Mouse (Mus musculus): ENCODE results near the gene Ak2. TPM values are rescaled to one million over a fixed set of nuclear protein-coding genes. Genes with fewer than 3 reads are reported as not detected.
A peak's percentile ranks its signal among the peaks of the same experiment; 100 is the strongest.

Ak2 gene
- polyA plus RNA-seq, 1 experiment from 2014 or later, result 64.7 TPM

DNA sequence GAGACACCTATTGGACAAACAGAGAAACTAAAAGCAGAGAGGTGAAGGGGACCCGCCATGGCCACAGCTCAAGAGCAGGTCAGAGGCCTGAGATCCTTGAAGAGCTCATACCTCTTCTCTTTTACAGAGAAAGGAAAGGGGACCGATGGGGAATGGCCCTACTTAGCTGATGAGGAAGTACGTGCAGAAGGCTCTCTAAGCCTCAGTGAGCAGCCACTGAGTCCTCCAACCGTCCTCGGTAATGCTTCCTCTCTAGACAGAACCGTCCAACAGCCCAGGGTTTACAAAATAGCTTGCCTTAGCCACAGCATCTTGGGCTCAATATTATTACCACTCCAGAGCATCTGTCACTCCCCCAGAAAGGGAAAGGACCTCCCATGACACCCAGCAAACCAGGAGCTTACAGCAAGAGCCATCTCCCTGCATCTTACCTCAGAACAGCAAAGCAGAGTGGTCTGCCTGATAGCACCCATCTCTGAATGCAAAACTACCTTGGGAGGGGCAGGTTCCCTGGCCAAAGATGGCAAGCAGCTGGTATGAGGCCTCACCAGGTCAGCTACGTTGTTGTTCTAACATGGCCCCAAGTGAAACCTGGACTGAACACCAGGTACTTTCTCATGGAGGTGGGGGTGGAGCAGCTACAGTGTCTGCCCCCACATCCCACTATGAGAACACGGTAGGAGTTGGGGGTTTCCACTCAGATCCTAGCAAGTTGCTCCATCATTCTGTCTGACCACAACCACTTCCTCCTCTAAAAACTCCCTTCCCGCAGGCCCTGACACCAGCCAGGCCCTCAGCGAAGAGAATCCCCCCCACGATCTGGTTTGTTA, 40.6 kb downstream of the Ak2 start:
- Histone ChIP-seq H3K36me3 (ENCODE audit: inconsistent target) (no peaks in the 10 kb centered on the region), H3K79me2 (ENCODE audit: inconsistent target) (no peaks in the 10 kb centered on the region), H3K27ac (peak overlapping the region; percentile 92), H3K4me3 (ENCODE audit: inconsistent target) (no peak overlapping the region)
- 4% methylated on average over 11 of the region's 11 CpGs for WGBS (ENCODE audit: missing documents)

DNA sequence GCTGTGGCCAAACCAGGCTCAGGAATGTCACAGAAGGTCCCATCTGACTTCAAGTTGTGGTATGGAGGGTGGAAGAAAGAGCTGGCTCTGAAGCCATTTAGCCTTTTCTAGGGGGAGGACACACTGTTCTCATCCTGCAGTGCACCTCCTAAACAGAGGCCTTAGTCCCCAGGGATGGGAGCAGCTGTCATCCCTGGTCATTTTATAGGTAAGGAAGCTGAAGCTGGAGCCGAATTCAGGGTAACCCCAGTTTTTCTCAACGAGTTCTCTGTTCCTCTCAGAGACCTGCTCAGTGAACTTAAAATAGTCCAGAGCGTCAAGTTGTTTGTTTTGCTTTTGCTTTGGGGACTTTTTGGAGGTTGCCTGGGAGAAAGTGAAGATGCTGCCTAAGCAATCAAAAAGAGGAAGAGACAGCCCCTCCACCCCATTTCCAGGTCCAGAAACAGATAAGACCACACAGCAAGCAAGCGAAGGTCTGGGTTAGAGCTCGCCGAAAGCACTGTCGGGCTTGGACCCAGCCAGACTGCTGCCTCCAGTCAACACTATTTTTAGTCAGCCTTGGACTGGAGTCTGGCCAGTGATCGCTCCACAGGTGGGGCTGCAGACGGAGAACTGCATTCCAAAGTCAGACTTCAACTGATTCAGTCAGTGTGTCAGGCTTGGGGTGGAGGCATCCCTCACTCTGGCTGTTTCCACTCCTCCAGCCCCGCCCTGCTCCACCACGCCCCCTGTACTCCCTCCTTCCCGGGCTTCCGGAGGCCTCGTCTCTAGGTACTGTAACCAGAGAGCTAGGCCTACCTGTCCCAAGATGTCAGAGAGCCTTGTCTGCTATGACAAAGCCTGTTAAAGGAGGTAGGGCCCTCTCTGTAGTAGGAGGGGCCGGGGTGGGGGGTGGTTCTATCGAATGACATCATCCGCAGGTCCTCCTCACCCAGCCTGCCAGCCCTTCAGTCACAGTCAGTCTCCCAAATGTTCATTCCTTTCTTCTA, 41.5 kb downstream of the Ak2 start:
- Histone ChIP-seq H3K27ac (peak overlapping the region; percentile 92), H3K79me2 (ENCODE audit: inconsistent target) (no peaks in the 10 kb centered on the region), H3K36me3 (ENCODE audit: inconsistent target) (no peaks in the 10 kb centered on the region), H3K4me3 (ENCODE audit: inconsistent target) (no peak overlapping the region; the same call in 1 of the 2 replicates)
- 9% methylated on average over 17 of the region's 17 CpGs for WGBS (ENCODE audit: missing documents)

DNA sequence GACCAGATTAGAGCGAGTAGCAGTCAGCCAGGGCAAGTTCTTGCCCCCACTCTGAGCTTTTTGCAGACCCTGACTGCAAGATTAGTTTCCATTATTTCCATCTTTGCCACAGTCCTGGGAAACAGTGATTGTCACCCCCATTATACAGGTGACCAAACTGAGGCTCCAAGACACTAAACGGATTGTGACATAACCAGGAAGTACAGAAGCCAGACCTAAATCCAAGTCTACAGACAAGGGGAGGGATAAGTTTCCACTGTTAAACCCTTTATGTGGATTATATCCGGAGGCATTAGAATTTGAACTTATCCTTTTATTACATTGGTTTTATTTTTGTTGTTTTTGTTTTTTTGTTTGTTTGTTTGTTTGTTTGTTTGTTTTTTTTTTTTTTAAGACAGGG, 42.5 kb downstream of the Ak2 start:
- peak overlapping the region; percentile 92 for H3K27ac ChIP-seq
- WGBS (ENCODE audit: missing documents), result 83% methylated on average over 3 of the region's 3 CpGs
- no peaks in the 10 kb centered on the region for H3K79me2 ChIP-seq (ENCODE audit: inconsistent target)
- H3K36me3 ChIP-seq (ENCODE audit: inconsistent target), result no peaks in the 10 kb centered on the region
- H3K4me3 ChIP-seq (ENCODE audit: inconsistent target), result no peak overlapping the region

DNA sequence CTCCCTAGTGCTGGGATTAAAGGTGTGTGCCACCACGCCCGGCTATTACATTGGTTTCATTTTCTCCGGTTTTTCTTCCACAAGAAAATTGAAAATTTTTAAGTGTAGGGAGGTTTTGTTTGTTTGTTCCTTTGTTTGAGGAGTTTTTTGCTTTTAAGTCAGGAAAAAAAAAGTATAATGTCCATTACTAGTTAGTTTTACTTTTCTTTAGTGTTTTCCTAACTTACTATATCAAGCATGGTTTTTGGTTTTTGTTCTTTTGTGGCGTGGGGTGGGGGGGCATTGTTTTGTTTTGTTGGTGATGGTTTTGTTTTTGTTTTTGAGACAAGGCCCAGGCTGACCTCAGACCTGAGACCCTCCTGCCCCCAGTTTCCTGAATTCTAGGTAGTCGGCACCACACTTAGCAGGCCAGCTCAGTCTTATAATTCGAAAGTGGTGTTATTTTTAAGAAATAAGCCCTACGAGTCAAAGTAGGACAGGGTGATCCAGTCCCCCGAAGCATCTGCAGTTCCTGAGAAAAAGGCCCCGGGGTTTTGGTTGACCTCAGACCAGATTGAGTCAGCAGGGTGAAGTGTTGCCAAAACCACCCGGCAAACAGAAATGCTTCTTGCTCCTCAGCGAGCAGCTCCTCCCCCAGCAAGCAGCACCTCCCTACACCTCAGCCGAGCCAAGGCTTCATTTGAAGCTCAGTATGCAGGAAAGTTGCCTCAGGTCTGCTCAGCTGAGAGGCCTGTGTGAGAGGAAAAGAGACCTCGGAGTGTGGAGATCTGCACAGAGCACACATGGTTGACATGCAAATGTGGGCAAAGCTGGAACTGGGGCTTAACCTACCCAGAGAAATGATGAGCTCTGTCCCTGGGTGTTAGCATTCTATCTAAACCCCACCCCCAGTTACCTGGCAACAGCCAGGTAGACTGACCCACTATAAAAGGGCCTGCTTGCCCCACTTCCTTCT, 43.2 kb downstream of the Ak2 start:
- Histone ChIP-seq H3K4me3 (ENCODE audit: inconsistent target) (no peak overlapping the region), H3K36me3 (ENCODE audit: inconsistent target) (no peaks in the 10 kb centered on the region), H3K79me2 (ENCODE audit: inconsistent target) (no peaks in the 10 kb centered on the region), H3K27ac (peak overlapping the region; percentile 71)
- WGBS (ENCODE audit: missing documents), result 14% methylated on average over 13 of the region's 13 CpGs

DNA sequence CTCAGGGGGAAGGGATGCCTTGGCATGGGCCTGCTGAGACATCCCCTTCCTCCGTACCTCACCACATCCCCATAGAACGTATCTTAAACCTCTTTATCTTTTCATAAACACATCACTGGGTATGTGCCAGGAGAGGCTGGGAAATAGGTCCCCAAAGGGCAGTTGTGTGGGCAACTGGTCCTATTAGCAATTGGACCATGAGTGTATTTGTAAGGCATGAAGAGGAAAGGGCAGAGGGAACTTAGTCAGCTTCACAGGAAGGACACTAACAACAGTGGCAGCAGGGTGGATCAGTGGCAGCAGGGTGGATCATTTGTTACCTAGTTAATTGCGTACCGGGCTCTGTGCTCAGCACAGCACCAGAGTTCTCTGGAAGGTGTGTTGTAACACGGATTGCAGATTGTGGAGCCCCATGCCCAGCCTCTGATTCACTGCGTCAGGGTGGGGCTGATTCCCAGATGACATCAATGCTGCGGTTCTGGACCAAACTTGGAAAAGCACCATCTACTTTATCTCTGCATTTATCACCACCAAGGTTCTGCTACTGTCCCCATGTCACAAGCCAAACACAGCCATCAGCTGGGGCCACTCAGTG, 44.2 kb downstream of the Ak2 start:
- WGBS (ENCODE audit: missing documents), result 58% methylated on average over 7 of the region's 7 CpGs
- H3K79me2 ChIP-seq (ENCODE audit: inconsistent target), result no peaks in the 10 kb centered on the region
- H3K27ac ChIP-seq, result peak overlapping the region; percentile 71
- H3K36me3 ChIP-seq (ENCODE audit: inconsistent target), result no peaks in the 10 kb centered on the region
- no peak overlapping the region for H3K4me3 ChIP-seq (ENCODE audit: inconsistent target)

DNA sequence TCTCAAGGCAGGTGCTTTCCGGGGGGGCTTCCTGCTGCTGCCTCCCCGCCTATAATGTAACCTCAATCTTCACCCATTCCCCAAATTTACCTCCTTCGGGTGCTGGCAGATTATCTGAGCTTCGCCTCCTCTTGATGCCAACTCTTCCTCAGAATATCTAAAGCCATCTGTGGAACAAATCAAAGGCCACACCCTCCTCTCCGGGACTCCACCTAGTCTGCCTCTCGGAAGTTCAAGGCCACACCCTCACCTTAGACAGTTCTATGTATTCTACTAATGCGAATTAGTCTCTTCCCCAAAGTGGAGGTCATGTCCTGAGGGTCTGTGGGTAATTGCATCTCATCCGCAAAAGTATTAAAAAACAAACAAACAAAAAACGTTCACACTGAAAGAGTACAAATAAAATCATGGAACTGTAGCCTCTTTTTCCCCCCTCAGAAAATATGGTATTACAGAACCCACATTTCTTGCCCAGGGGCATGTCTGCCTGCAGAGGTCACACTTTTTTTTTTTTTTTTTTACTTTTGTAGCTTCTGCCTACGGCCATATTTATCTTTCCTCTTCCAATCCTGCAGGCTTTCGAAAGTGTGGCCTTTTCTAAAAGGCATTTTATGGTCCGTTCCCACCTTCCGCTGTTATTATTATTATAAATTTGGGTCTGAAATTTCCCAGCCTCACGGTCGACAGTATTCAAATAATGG, 56.1 kb downstream of the Ak2 start:
- no peak overlapping the region for H3K4me3 ChIP-seq (ENCODE audit: inconsistent target)
- H3K36me3 ChIP-seq (ENCODE audit: inconsistent target), result no peaks in the 10 kb centered on the region
- H3K27ac ChIP-seq, result no peak overlapping the region
- 46% methylated on average over 13 of the region's 15 CpGs for WGBS (ENCODE audit: missing documents)
- H3K79me2 ChIP-seq (ENCODE audit: inconsistent target), result no peaks in the 10 kb centered on the region

DNA sequence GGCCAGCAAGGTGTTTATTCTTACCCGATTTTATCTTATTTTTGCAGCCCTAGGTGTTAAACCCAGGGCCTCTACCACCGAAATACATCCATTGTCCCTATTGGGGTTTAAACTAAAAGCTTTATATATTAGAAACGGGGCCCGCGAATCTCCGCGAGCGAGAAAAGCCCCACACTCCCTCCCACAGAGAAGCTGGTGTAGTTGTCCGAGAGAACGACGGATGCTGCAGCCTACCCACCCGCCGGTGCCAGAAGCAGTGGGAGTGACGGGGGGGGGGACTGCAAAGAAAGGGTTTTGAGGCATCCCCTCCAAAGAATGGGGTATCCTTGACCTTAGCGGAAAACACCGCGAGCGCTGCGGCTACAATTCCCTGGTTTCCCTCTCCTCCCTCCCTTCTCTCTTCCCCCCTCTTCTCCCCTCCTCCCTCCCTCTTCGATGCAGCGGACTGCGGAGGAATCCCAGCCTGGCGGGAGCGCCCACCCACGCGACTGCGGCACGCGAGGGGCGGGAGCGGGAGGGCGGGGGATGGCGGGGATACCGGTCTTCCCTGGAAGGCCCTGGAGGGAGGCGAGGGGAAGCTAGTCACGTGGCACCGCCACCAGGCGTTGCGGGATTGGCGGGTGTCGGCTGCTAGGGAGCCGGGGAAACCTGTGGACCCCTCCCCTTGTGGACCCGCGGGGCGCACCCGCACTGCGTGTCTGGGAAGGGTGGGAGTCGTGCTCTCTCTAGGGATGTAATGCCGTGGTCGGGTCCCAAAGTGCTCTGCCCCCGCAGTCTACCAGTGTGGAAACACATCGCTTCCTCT, 56.9 kb downstream of the Ak2 start:
- 4% methylated on average over 52 of the region's 52 CpGs for WGBS (ENCODE audit: missing documents)
- H3K4me3 ChIP-seq (ENCODE audit: inconsistent target), result peak overlapping the region; percentile 33
- no peak overlapping the region for H3K27ac ChIP-seq
- no peaks in the 10 kb centered on the region for H3K36me3 ChIP-seq (ENCODE audit: inconsistent target)
- no peaks in the 10 kb centered on the region for H3K79me2 ChIP-seq (ENCODE audit: inconsistent target)

DNA sequence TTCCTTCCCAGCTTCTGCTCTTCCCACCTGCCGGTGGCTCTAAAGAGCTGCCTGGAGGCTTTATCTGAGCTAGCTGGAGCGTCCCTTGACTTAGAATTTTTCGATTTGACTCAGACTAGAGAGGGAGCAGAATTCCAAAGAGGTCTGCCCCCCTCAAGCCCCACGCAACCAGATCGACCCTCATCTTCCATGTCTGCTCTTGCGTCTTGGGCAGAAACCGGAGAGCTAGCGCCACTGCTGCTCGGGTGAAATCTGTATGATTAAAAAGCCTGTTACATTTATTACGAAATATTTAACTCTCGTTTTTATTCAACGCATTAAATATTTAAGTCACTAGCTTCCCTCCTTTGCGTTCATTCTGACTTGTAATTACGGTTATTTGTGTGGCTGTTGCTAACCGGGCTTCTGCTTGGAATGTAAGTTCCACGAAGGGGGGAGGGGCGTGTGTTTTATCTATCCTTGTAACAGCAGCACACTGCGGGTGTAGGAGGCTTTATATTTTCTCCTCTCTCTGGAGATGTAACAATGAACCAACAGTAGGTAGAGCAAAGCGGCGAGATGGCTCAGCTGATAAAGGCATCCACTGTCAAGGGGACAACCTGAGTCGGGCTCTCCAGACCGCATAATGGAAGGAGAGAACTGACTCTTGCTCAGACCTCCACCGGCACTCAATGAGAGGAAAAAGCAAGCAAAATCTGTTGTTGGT, 57.7 kb downstream of the Ak2 start:
- Histone ChIP-seq H3K4me3 (ENCODE audit: inconsistent target) (peak overlapping the region; percentile 33), H3K36me3 (ENCODE audit: inconsistent target) (no peaks in the 10 kb centered on the region), H3K79me2 (ENCODE audit: inconsistent target) (no peaks in the 10 kb centered on the region), H3K27ac (no peak overlapping the region)
- WGBS (ENCODE audit: missing documents), result 14% methylated on average over 23 of the region's 23 CpGs

DNA sequence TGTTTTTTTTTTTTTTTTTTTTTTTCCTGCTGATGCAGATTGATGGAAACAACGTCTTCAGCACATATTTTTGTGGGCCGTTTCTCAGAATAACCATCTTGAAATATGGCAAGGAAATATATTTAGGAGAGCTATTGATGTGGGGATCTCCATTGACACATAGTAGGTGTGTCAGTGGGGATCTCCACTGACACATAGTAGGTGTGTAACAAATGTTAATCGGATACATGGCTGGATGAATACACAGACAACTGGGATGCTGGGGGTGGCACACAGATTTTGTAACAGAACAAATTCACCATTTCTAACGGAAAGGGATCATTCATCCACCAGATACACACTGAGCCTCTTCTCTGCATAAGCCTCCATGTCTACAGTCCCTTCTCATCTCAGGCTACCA, 58.6 kb downstream of the Ak2 start:
- H3K36me3 ChIP-seq (ENCODE audit: inconsistent target), result no peaks in the 10 kb centered on the region
- no peaks in the 10 kb centered on the region for H3K79me2 ChIP-seq (ENCODE audit: inconsistent target)
- H3K4me3 ChIP-seq (ENCODE audit: inconsistent target), result no peak overlapping the region
- H3K27ac ChIP-seq, result no peak overlapping the region
- 88% methylated on average over 3 of the region's 4 CpGs for WGBS (ENCODE audit: missing documents)

DNA sequence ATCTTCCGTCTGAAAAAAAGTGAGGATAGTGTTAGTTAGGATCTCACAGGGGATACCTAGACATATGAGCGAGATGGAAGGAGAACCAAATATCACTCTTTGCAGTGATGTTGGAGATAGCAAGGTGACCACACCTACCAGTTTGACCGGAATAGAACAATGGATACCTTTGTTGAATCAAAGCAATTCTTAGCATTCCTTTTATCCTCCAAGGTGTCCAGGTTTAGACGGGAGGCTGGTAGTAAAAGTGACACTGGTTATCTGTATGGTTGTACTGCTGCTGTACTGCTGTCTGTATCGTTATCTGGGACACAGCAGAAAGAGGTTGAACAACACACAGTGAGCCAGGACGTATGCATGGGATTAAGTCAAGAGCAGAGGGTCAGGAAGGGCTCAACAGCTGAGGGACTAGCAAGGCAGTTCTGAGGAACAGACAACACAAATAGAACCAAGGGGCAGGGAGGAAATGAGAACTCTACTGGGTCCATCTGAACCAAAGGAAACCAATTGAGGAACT, 59.2 kb downstream of the Ak2 start:
- no peaks in the 10 kb centered on the region for H3K36me3 ChIP-seq (ENCODE audit: inconsistent target)
- WGBS (ENCODE audit: missing documents), result 79% methylated on average over 6 of the region's 6 CpGs
- H3K4me3 ChIP-seq (ENCODE audit: inconsistent target), result no peak overlapping the region
- no peak overlapping the region for H3K27ac ChIP-seq
- no peaks in the 10 kb centered on the region for H3K79me2 ChIP-seq (ENCODE audit: inconsistent target)

DNA sequence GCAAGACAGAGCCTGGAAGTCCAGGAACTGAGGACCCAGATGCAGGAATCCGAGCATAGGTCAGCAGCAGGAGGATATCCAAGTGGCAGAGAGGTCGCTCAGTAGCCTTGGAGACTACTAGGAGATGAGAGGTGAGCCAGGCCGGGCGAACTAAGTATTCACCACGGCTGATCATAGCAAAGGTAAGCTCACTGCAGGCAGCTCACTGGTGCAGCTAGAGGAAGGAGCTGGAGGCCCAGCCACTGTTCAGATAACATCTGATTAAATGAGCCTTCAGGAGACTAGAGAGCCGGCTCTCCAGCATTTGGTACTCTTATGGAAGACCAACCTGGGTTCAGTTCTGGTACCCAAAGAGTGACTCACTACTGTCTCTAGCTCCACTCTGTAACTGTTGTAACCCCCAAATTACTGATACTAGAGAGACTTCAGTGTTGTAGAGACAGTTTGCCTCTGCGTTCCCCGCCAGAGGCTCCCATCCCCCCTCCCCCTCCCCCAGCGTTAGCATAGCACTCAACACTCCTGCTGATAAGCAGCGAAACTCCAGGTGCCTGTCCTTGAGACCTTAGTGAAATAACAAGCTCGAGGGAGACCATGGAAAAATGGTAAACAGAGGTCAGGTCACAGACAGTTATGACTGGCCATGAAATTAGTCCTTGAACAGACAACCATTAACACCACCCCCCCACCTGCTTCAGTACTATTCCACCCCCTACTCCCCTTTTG, 59.9 kb downstream of the Ak2 start:
- Histone ChIP-seq H3K27ac (no peak overlapping the region), H3K4me3 (ENCODE audit: inconsistent target) (no peak overlapping the region), H3K36me3 (ENCODE audit: inconsistent target) (no peaks in the 10 kb centered on the region), H3K79me2 (ENCODE audit: inconsistent target) (no peaks in the 10 kb centered on the region)
- WGBS (ENCODE audit: missing documents), result 73% methylated on average over 11 of the region's 11 CpGs

DNA sequence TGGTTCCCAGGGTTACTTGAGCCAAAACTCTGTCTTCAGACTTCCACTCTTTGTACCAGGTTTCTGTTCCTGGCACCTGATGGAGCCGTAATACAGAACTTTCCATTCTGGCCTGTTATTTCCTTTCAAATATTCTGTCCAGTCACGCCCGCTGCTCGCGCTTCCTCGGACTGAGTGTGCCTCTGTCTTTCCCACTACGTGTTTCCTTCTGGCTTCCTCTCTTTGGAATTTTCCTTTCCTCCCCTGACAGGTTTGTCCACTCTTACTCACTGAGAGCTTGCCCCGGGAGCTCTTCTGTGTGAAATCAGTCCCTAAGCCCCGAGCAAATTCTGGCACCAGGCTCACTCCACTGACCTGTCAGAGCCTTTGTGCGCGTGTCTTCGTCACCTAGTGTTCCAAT, 63.0 kb downstream of the Ak2 start:
- Histone ChIP-seq H3K4me3 (ENCODE audit: inconsistent target) (no peak overlapping the region), H3K79me2 (ENCODE audit: inconsistent target) (peaks cover 13% of the 10 kb centered on the region), H3K27ac (no peak overlapping the region), H3K36me3 (ENCODE audit: inconsistent target) (no peaks in the 10 kb centered on the region)
- WGBS (ENCODE audit: missing documents), result 90% methylated on average over 12 of the region's 12 CpGs
